Mouse (Mus musculus): ENCODE results near the gene Cys1.

Cys1 gene

DNA sequence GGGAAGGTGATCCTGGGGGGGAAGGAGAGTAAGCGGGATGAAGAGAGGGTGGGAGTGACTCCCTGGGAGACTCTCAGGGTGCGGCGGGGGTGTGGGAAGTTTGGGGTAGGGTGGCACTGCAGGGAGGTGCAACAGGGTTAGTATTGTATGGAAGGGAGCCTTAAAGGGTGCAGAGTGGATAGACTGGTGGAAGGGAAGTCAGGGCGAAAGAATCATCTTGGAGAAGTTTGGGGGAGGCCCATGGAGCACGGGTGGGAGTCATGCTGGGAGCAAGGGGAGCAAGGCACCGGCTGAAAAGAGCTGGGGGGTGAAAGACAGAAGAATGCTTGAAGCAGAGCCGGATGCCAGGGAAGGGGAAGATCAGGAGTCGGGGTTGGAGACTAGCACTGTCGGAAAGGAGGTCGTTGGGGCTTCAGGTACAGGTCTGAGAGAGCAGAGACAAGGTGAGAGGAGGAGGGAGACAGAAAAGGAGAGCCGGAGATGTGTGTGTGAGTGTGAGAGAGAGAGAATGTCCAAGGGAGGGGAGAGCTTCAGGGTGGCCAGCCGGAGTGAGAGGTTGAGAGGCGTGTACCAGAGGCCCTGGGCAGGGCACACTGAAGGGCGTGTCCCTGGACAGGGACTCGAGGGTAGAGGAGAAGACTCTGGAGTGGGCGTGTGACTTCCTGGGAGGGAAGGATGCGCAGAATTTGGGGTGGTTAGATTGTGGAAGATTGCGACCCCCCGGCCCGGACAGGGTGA is at the start of gene Cys1:
Cys1 (minus strand) TSS at position 528 of the 738 bp plus-strand sequence.
- DNase-seq (ENCODE audit: low read depth, low spot score): no peak

DNA sequence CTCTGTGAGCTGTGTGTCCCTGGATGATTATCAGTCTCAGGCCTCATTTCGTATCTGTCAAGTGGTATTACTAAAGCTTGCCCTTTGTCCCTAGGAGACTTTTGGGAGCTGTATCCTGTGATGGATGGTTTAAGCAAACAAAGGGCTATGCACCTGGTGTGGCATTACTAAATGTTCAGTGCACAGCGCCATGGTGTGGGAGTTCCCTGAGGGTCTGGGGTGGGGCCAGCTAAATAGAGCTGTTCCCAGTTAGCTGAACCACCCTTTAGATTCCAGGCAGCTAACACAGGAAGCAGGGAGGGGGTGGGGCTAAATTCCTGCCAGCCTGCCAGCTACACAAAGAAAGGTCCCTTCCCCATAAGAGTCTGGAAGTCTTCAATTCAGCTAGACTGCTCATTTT is 42.8 kb upstream of the Cys1 start:
- no peak for DNase-seq (ENCODE audit: low read depth, low spot score)

DNA sequence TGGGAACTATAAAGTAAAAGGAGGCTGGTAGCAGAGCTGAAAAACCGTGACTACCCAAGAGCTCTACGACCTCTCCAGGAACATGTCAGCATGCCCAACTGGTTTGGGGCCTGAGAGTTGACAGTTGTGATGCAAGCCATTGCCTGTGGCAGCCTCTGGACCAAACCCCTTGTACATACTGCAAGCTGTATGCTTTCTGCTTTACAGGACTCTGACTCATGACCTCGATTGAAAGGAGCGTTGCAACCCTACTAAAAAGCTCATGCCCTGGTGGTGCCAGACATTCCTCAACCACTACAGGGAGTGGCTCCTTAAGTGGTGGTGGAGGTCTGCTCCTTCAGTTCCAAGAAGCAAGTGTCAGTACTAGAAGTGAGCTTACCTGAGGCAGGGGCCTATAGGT is 42.2 kb upstream of the Cys1 start:
- no peak for DNase-seq (ENCODE audit: low read depth, low spot score)

DNA sequence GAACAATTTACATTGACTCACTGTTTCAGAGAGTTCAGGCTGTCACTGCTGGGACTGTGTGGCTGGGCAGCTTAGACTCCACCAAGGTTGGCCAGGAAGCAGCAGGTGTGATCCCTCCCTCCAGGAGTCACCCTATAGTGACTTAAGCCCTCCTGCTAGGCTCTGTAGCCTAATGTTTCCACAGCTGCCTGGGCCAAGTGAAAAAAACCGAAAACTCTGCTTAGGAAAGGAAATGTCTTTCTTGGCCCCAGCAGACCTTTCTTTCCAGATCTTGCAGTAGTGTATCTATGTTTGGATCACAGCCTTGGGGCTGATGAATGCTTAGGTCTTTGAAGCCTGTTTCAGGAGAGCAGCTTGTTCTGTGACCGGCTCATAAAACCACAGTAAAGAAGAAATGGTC is 41.8 kb upstream of the Cys1 start:
- no peak for DNase-seq (ENCODE audit: low read depth, low spot score)

DNA sequence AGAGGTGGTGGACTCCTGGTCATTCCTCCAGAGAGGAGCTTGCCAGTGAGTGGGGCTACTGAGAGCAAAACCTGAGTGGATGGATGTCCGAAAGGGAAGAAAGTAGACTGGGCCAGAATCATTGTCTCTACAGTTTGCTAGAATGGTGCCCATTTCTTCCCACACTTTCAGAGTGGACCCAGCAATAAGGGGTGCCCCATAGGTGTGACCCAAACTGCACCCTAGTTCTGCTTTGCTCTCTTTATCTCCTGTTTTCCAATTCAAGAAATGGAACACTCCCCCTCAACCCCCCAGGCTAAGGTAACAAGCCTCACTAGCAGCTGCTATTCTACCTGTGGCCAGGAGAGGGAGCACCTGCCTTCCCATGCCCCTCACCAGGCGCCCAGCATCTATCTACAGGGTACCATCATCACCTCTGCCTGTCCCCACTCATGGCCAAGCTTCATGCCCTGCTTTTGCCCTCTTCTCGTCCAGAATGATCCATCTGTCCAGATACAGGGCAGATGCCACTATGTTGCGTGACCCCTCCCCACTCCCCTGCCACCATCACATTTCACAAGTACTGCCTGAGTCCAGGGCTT is 35.2 kb upstream of the Cys1 start:
- peak; percentile 61 for DNase-seq (ENCODE audit: low read depth, low spot score)

DNA sequence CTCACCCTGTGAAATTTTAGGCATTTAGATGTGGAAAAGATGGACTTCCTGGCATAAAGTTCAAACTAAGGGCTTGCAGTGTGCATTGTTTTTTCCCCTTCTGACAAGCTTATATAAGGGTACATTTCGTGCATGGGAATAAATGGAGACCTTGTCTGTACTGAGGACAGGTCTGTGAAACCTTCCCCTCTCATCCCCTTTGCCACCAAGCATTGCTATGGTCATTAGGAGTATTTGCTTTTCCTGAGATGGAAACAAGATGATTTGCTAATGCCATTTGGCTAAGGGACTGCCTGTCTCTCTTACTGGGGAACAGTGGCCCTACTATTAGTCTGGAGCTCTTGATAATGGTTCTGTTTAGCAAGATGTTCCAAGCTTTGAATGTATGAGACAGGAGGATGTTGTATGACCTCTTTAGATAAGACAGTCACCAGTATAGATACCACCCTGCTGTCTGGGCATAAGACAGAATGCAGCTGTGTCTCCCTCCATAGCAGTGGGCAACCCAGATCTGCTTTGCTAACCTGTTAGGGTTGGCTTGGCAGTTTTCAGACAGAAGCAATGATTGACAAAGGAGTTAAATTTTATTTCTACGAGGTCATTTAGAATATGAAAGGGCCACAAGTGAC is 33.8 kb upstream of the Cys1 start:
- DNase-seq (ENCODE audit: low read depth, low spot score): no peak

DNA sequence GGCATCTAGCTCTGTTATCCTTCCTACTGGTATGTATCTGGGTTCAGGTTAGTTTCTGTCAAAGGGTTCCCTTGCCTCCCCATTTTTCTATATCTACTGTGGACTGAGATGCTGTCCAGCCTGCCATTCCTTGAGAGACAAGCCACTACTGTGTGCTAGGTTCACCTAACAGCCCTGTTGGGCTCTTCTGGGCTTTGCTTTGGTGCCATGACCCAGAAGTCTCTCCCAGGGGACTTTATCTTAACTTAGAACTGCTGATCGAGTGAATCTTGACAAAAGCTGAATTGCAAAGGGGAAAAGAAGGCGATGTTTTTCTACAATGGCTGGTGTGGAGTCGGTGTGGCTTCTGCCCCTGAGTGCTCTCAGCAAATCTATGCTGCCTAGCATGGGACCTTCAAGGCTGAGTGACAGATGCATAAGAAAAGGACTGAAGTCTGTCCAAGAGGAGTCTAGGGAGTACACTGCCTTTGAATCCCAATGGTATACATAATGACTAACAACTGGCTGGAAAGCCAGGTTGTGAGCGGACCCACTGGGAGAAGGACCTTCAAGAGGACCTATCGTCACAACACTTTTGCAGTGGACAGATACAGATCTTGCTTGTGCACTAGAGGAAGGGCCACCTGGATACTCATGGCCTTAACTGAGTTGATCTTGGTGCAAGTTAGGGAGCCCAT is 33.1 kb upstream of the Cys1 start:
- DNase-seq (ENCODE audit: low read depth, low spot score): no peak

DNA sequence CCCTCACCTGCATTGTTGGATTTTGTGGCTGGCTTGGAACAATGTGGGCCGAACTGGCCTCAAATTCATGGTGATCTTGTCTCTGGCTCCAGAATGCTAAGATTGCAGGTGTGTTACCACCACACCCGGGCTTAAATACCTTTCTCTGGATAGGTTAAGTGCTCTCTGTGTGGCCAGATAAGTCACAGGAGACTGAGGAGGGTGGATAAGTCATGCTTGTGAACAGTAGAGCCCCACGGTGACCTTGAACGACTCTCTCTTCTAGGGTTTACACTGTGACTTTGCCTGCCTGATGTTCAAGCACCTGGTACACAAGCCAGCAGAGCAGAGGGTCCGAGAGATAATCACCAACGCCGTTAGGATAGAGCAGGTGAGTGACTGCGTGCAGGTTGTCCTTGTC is 30.8 kb upstream of the Cys1 start:
- DNase-seq (ENCODE audit: low read depth, low spot score): no peak

DNA sequence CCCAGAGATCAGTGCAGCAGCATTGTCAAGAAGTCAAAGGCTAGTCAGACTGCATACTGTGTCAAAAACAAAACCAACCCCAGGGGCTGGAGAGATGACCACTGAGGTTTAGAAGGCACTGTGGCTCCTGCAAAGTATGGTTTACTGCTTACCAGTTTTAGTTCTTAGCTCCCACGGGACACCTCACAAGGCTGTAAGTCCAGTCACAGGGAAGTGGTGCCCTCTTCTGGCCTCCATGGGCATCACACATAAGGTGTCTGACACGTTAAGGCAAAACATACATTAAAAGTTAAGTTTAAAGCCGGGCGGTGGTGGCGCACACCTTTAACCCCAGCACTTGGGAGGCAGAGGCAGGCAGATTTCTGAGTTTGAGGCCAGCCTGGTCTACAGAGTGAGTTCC is 29.1 kb upstream of the Cys1 start:
- DNase-seq (ENCODE audit: low read depth, low spot score): no peak

DNA sequence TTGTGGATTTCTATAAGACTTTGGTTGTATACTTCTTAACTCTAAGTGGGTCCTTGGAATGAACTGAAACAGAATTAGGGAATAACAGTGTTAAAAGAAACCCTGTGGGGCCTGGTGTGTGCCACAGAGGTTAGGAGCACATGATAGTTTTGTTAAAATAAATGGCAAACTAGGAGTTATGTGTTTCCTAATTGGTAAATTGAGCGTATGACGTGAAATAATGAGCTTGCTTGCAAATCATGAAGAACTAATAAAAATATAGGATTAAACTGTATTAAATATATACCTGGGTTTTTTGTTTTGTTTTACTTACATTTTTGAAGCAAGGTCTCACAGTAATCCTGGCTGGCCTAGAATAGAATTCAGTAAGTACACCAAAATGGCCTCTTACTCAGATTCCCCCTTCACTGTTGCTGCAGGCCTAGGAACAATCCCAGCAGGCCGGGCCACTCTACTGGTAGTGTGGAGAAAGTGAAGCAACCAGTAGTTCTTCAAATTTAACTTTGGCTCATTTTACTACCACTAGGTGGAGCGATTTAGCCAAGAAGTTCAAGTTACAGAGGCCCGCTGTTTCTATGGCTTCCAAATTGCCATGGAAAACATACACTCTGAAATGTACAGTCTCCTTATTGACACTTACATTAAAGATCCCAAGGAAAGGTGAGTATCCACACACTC is 28.4 kb upstream of the Cys1 start:
- DNase-seq (ENCODE audit: low read depth, low spot score): peak; percentile 81

DNA sequence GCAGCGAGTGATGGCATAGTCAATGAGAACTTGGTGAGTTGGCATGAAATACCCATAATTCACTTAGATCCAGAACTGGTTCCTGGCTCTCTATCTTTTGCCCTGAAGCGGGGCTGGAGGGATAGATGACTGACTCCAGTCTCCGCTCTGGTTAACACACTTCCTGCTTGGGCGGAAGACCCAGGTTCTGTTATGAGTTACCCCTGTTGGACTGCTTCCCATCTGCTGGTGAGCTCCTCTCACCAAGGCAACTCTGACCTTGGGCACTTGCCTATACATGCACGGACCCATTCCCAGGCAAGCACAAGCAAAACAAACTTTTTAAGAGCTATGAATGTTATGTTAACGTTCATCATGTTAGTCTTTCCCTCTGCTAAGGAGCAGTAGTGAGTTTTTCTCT is 27.8 kb upstream of the Cys1 start:
- DNase-seq (ENCODE audit: low read depth, low spot score): peak; percentile 78

DNA sequence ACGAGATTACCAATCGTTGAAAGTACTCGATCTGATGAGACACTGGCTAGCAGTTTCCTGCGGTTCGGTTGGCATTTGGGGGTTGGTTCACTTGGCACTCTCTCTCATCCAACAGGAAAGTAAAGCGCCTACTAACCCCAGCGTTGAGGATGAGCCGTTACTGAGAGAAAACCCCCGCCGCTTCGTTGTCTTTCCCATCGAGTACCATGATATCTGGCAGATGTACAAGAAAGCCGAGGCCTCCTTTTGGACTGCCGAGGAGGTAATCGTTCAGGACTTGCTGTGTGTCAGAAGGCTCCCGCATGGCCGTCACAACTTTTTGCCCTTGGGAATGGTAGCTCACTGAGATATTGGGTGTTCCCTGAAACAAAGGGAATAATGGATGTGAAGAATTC is 27.2 kb upstream of the Cys1 start:
- DNase-seq (ENCODE audit: low read depth, low spot score): no peak

DNA sequence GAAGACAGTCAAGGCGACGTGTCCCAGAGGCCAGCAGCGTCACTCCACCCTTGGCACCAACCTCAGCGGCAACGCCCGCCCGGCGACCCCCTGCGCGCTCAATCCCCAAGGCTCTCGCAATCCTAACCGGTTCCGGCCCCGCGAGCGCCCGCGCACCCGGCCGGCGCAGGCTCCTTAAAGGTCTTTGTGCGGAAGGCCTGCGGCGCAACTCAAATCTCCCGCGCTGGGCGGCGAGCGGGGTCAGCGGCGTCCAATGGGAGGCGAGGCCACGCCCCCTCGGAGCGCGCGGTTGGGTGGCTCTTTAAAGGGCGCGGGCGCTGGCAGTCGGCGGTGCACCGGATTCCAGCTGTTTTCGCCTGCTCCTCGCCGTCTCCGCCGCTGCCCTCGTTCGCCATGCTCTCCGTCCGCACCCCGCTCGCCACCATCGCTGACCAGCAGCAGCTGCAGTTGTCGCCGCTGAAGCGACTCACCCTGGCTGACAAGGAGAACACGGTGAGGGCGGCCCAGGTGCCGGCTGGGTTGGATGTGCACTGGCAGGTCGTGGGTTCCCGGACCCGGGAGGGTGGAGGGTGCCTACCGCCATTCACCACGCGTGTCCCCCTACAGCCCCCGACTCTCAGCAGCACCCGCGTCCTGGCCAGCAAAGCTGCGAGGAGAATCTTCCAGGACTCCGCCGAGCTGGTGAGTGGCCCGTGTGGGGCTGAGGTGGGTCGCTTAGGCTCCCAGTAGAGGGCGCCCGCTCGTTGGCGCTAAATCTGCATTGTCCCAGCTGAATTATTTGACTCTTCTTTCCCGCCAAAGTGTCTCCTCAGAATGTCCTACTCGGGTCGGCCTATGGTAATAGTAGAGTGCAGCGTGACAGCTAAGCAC is 26.6 kb upstream of the Cys1 start, which contains the start of gene Rrm2:
Rrm2 (plus strand) TSS at position 288 of the 870 bp plus-strand sequence.
- peak; percentile 97 for DNase-seq (ENCODE audit: low read depth, low spot score)

DNA sequence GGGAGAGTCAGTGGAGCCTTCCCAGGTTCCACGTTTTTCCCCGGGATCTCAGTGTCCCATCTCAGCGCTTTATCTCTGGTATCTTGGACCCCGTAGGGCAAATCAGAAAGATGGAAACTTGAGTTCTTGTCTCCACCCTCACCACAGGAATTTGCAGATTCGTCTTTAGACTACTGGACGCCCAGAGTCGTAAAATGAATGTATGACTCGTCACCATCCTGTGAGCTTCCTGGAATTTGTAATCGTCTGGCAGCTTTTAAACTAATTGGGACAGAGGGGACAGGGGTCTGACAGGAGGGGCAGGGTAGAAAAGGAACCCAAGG is 25.8 kb upstream of the Cys1 start:
- DNase-seq (ENCODE audit: low read depth, low spot score): peak; percentile 64

DNA sequence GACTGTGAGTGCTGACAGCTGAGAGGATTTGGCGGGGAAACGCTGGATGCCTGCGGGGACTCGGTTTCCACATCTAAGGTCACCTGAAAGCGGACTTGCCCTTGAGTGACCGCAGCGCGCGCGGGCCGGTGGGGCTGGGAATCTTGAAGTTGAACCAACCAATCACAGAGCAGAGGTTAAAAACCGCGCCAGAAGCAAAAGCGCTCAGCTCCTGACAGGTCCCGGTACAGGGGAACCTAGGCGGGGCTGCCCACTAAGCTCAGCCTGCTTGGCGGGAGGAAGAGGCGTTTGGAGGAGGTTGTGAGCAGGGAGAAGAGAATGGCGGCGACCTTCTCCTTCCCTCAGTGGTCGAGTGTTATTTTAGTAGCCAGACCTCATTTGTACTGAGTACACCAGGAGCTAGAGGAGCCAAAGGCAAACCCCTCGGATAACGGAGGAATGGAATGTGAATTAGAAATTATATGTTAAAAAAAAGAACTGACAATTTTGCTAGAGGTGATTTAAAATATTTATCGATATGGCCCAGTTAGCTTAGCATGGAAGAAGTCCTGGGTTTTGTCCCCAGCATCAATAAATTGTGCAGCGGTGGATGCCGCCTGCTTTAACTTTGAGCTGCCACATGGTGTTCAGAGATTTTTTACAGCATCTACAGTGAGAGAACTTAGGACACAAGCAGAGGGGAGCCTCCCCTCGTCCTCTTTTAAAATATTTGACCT is 25.3 kb upstream of the Cys1 start:
- peak; percentile 89 for DNase-seq (ENCODE audit: low read depth, low spot score)

DNA sequence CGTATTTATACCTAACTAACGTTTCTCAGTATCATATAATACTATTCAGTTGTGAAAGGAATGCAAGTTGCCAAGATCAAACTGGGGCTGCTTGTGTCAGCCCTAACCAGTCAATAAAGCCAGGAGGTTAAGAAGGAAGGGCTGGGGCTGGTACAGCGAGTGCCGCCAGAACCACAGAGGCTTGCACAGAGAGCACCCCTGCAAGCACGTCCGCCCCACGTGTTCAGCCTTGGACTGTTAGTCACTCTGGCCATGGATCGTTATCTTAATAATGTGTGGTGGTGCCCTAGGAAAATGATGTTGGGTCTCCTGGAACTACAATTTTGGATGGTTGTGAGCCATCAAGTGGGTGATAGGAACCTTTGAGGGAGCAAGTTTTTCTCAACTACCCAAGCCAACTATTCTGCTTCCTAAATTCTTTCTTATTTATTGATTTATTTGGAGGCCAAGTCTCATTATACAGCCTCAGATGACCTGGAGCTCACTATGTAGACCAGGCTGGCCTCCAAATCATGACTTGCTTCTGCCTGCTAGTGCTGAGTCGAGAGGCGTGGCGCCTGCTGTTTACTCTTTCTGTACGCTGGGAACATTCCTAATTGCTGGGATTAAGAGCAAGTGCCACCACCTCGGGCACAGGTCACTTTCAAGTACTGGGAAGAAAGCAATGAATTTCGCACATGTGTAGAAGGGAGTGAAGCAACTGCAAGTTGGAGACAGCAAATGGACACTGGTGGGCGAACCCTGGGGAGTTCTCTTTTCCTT is 24.1 kb upstream of the Cys1 start:
- no peak for DNase-seq (ENCODE audit: low read depth, low spot score)

DNA sequence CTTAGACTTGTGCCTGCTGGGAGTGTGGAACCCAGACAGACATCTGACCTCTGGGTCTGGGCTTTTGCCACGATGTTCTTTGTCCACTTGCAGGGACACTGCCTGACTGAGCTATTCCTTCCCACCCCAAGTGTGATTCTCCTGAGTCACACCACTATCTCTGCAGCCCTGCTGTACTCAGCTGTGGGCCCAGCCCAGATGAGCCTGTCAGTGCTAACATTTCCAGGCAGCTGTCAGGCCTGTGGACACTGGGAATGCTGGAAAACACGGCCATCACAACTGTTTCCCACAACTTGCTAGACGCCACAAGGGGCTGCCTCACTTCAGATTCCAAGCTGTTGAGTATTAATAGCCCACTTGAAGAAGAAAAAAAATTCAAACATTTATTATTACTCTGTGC is 21.4 kb upstream of the Cys1 start:
- DNase-seq (ENCODE audit: low read depth, low spot score): no peak

DNA sequence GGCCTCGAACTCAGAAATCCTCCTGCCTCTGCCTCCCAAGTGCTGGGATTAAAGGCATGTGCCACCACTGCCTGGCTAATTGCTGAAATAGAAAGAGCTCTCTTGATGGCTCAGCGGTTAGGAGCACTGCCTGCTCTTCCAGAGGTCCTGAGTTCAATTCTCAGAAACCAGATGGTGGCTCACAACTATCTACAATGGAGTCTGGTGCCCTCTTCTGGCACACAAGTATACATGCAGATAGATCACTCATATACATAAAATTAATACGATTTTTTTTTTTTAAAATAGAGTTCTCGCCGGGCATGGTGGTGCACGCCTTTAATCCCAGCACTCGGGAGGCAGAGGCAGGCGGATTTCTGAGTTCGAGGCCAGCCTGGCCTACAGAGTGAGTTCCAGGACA is 20.0 kb upstream of the Cys1 start:
- DNase-seq (ENCODE audit: low read depth, low spot score): peak; percentile 56

DNA sequence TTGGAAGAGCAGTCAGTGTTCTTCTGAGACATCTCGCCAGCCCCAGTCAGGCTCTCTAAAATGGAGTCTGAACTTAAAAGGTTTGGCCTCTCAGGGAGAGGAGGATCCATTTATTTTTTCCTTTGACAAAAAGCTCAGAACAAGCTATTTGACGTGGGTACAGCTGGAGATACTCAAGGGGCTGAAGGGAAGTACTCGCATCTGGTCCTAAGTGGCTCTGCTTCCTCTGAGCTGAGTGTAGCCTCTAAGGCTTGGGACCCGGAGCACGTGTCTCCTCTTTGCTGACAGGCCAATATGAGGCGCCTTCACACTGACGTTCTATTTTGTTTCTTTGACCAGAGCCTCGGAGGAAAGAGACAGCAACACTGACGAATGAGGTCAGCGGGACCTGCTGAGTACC is 18.0 kb upstream of the Cys1 start:
- DNase-seq (ENCODE audit: low read depth, low spot score): no peak

DNA sequence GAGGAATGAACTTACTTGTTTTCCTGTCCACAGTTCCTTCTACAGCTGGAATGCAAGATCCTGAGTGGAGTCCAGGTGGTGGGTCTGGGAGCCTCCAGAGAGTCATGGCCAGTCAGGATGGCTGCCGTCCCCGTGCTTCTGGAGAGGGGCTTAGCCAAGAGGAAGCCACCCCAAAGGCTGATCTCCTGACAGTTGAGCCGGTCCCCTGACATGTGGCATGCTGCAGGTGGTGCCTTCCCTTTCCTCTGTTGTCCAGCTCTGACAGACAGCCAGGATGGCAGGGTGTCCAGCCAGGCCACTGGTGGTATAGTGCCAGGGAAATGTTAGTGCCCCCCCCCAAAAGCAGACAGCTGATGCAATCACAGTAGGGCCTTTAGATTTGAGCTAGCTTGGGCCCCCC is 16.9 kb upstream of the Cys1 start:
- no peak for DNase-seq (ENCODE audit: low read depth, low spot score)

All from A20 (cell line).